Mouse (Mus musculus): ENCODE measurements around the gene Angptl6.

Angptl6 gene

DNA sequence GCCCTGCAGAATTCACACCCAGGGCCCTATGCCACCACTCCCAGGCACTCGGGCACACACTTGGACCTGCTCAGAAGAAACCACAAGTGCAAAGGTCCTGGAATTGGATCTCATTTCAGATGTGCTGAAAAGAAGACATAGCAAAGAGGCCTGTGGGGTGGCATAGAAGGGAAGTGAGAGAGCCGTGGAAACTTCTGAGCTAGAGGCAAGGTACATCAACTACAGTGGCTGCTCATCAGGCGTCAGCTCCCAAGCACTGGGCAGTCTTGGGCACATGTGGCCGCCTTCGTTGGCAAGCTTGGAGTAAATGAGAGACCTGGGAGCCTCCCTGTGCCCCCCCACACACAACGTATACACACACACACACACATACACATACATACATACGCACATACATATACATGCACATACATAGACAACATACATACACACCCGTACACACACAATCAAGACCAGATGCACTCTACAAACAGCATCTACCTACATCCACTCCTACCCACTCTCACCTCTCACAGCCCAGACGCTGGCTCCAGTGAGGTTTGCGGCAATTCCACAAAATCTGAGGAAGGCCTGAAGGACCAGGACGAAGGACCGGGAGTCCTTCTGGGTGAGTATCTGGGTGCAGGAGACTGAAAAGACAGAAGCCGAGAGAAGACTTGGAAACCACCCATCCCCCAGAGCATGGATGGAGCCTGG is at the start of gene Angptl6:
Angptl6 (minus strand) TSS at position 631 of the 696 bp plus-strand sequence.
- in situ Hi-C loops (cut with MboI; ENCODE audit: unreplicated experiment in 2 of 2) = loop anchor here (25.0 kb wide), 1 partner anchor 1558 kb away; no protein-coding TSS in a partner anchor

DNA sequence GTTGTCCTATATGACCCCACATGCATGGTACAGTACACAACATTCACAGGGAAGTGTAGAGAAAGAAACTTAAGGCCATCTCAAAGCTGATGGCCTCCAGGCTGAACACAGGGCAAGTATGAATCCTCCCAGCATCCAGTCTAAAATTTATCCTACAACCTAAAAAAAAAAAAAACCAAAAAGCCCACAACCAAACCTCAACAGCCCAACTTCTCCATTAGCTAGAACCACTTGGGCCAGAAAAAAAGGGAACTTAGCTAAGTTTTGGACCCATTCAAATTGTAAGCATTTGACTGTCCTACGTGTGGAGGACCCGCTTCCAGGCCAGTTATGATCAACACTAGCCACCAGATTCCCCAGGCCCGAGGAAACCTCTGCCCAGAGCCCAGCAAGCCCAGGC is 43.7 kb upstream of the Angptl6 start:
- in situ Hi-C loops (cut with MboI; ENCODE audit: unreplicated experiment in 2 of 2) = loop anchor here in 1 of 2 experiments (25.0 kb wide), 1 partner anchor 539 kb away; no protein-coding TSS in a partner anchor

- in situ Hi-C loops (cut with MboI; ENCODE audit: unreplicated experiment in 2 of 2) = loop anchor here (5.0 to 25.0 kb wide), 2 partner anchors 86 to 546 kb away; partner anchors contain the start of gene Mrpl4 (in 1 of the 2)
Observed at GRCm38 (mm10) chr9:20916160-20916559, 36.6 kb upstream of the Angptl6 start.

GRCm38 (mm10) chr9:20909948-20910347 is 30.4 kb upstream of the Angptl6 start:
- in situ Hi-C loops (cut with MboI; ENCODE audit: unreplicated experiment in 2 of 2) = loop anchor here (5.0 to 25.0 kb wide), 2 partner anchors 232 to 552 kb away; no protein-coding TSS in a partner anchor

GRCm38 (mm10) chr9:20902174-20902491 is 22.6 kb upstream of the Angptl6 start:
- in situ Hi-C loops (cut with MboI; ENCODE audit: unreplicated experiment in 2 of 2) = loop anchor here in 1 of 2 experiments (5.0 to 25.0 kb wide), 3 partner anchors 100 to 560 kb away; partner anchors contain the start of genes Mrpl4 and Tyk2

GRCm38 (mm10) chr9:20901466-20902173 is 22.1 kb upstream of the Angptl6 start:
- in situ Hi-C loops (cut with MboI; ENCODE audit: unreplicated experiment in 2 of 2) = loop anchor here in 1 of 2 experiments (5.0 to 25.0 kb wide), 3 partner anchors 101 to 561 kb away; partner anchors contain the start of genes Mrpl4 and Tyk2

DNA sequence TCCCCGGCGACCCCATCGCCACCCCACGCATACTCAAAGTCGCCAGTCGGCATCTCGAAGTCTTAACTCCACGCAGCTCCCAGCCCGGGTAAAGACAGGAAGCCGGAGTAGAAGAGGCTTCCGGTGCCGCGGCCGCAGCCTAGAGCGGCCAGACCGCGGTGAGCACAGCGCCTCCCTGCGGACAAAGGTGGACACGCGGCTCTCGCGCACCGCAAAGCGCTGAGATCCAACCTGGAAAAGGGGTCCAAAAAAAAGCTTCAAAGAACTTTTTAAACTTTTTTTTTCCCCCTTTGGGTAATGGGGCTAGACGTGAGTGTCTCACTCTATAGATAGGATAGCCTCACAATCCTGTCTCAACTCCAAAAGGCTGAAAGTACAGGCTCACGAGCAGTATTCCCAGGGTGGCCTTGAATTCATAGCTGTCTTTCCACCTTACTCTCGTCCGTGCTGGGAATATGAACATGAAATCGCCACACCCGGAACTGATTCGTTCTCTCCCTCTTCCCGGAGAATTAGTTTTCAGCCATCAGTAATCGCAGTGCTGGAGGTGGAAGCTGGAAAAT is 19.1 kb upstream of the Angptl6 start, which contains the start of gene Eif3g:
Eif3g (minus strand) TSS at position 113 of the 563 bp plus-strand sequence.
- in situ Hi-C loops (cut with MboI; ENCODE audit: unreplicated experiment in 2 of 2) = loop anchor here (25.0 kb wide), 1 partner anchor 1539 kb away; no protein-coding TSS in a partner anchor

DNA sequence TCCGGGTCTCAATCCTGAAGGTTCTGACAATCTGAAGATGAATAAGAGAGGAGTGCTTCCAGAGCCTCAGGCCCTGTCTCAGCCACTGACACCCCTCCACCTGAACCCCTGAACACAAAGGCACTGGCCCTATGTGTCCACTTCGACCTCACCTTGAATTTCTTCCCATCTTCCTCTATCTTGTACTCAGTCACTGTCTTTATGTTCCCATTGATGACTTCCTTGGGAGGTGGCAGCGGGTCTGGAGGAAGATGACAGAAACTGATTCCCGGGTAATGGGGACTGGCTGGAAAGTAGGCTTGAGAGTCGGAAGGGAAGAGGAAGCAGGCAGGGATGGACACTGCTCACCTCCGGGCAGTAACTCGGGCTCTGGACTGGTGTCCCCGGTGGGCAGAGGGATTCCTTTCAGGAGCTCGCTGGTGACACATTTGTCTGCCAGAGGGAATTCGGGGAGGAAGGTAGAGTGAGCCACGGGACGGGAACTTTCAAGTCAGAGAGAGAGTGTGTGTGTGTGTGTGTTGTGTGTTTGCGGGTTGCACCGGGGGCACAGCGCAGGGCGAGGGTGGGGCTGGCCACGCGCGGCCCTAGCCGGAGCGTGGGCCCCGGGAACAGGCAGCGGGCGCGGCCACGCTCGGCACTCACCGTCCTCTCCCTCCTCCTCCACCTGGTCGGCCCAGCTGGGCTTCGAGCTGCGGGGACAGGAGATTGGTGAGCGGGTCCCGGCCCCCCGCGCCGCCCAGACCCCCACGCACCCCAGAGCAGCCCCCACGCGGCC is 18.4 kb upstream of the Angptl6 start:
- in situ Hi-C loops (cut with MboI; ENCODE audit: unreplicated experiment in 2 of 2) = loop anchor here (25.0 kb wide), 1 partner anchor 1539 kb away; no protein-coding TSS in a partner anchor

DNA sequence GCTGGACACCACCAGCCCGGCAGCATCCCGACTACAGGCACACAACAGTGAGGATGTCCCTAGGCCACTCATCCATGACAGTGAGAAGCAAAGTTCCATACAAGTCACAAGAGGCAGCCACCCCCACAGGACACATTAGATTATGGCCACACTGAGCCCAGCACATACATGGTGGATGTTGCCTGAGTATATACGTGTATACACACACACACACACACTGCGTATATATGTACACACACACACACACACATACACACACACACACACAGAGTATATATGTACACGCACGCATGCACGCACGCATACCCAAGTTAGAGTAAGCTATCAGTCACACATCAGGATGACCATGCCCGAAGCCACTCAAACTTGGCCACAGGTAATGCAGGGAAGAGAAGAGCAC is 15.9 kb upstream of the Angptl6 start:
- in situ Hi-C loops (cut with MboI; ENCODE audit: unreplicated experiment in 2 of 2) = loop anchor here (25.0 kb wide), 1 partner anchor 1542 kb away; no protein-coding TSS in a partner anchor

DNA sequence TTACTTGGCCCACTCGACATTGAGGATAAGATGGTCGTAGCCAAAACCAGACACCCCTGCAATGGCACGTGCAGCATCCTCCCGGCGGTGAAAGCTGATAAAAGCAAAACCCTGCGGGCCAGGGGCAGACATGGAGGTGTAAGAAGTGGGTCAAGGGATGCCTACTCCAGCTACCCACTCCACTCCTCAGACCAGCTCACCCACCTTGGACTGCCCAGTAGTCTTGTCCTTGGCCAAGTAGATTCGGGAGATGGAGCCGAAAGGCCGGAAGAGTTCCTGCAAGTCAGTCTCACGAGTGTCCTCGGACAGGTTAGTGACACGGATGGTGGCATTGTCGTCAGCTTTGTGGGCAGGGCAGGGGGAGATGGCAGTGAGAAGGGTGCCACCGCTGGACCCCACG is 15.1 kb upstream of the Angptl6 start:
- in situ Hi-C loops (cut with MboI; ENCODE audit: unreplicated experiment in 2 of 2) = loop anchor here (25.0 kb wide), 1 partner anchor 1543 kb away; no protein-coding TSS in a partner anchor

DNA sequence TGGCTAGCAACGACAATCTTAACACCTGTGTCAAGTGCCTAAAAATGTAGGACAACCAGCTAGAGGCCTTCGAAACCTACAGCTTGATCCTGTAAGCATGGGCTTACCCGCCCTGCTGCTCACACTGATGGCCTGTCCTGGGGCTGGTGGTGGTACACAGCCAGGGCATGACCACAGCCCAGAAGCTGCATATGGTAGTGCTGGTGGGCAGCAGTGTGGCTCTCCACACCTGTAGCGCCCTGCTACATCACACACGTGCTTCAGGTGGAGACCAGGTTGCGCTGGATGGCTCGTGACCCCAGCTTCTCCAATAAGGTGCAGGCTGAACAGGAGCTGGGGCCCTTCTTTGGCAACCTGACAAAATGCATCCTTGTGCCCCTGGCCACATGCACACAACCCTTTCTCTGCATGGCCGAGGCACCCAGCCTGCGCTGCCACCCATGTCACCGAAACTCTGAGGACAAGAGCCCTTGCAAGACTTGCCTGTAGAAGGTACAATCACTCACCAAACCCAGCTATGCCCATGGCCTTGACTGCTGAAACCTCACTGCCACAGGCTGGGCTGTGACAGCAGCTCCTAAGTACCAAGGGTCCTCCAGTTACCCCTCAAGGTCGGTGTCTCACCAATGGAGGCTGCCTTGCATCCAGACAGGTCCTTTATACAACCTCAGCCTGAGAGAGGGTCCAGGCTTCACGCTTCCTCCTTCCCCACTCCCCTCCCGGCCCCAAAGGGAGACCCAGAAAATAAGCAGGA is 14.2 kb upstream of the Angptl6 start:
- in situ Hi-C loops (cut with MboI; ENCODE audit: unreplicated experiment in 2 of 2) = loop anchor here (25.0 kb wide), 1 partner anchor 1544 kb away; no protein-coding TSS in a partner anchor

GRCm38 (mm10) chr9:20893069-20893468 is 13.5 kb upstream of the Angptl6 start:
- in situ Hi-C loops (cut with MboI; ENCODE audit: unreplicated experiment in 2 of 2) = loop anchor here (25.0 kb wide), 1 partner anchor 1544 kb away; no protein-coding TSS in a partner anchor

GRCm38 (mm10) chr9:20892104-20892653 is 12.7 kb upstream of the Angptl6 start:
- in situ Hi-C loops (cut with MboI; ENCODE audit: unreplicated experiment in 2 of 2) = loop anchor here (25.0 kb wide), 1 partner anchor 1545 kb away; no protein-coding TSS in a partner anchor

GRCm38 (mm10) chr9:20891339-20892103 is 12.0 kb upstream of the Angptl6 start:
- in situ Hi-C loops (cut with MboI; ENCODE audit: unreplicated experiment in 2 of 2) = loop anchor here (25.0 kb wide), 1 partner anchor 1546 kb away; no protein-coding TSS in a partner anchor

- in situ Hi-C loops (cut with MboI; ENCODE audit: unreplicated experiment in 2 of 2) = loop anchor here (25.0 kb wide), 1 partner anchor 1547 kb away; no protein-coding TSS in a partner anchor
Observed at GRCm38 (mm10) chr9:20890411-20890810, 10.9 kb upstream of the Angptl6 start.

DNA sequence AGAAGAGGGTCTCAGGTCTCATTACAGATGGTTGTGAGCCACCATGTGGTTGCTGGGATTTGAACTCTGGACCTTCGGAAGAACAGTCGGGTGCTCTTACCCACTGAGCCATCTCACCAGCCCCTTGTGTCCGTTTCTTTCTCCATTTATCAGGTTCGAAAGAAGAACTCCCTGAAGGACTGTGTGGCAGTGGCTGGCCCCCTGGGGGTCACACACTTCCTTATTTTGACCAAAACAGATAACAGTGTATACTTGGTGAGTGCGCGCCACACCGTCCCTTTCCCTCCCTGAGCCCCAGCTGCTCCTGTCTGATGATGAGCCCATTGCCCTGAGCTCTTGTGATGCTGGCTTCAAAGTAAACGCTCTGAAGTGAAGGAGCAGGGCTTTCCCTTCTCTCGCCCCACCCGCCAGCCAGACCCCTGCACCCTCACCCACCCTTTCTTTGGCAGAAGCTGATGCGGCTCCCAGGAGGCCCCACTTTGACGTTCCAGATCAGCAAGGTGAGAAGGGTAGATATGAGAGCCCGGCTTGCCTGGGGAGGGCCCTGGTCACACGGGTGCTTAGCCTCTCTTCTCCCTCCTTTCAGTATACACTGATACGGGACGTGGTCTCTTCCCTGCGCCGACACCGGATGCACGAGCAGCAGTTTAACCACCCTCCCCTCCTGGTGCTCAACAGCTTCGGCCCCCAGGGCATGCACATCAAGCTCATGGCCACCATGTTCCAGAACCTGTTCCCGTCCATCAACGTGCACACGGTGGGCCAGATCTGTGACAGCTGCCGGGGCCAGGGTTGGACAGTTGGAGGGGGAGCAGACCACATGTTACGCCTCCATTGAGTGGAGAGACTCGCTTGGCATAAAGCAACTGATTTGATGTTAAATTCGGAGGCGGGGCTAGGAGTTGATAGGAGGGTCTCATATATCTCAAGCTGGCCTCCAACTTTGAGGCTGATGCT is 9.9 kb upstream of the Angptl6 start:
- in situ Hi-C loops (cut with MboI; ENCODE audit: unreplicated experiment in 2 of 2) = loop anchor here (10.0 to 25.0 kb wide), 2 partner anchors 255 to 1548 kb away; no protein-coding TSS in a partner anchor

GRCm38 (mm10) chr9:20888386-20888765 is 8.8 kb upstream of the Angptl6 start:
- in situ Hi-C loops (cut with MboI; ENCODE audit: unreplicated experiment in 2 of 2) = loop anchor here (10.0 to 25.0 kb wide), 2 partner anchors 254 to 1549 kb away; no protein-coding TSS in a partner anchor

Measured in v-Abl transformed pro-B cells (cell line).